Mouse (Mus musculus) left cerebral cortex, postnatal 25 days (tissue): Measurements from ENCODE around the gene Olfr464. TPM values are rescaled to one million over a fixed set of nuclear protein-coding genes. Genes with fewer than 3 reads are reported as not detected.

Experiments
- DNase-seq, 2 experiments: peaks; one replicate each; pipeline ENCODE4 v3.0.0; 2022; ENCODE audit warnings: low spot score in 2 of 2, mixed read lengths in 1 of 2
- intact Hi-C: fragments of 180-260 bp; cut with DNase I; formaldehyde crosslinking; loops from one replicate; pipeline ENCODE4 v1.15.1; 2025
- total RNA-seq, 2 experiments: library from RNA; stranded (reverse); gene quantifications; 2 replicates each; pipeline ENCODE4 v1.2.3; 2021

Olfr464 gene
- total RNA-seq, result 1 to 10 TPM; 3.0 to 3.7 TPM

- intact Hi-C loops, result no loop called here
- DNase-seq, result peak in 1 of 2 experiments; percentile 6
Observed at GRCm38 (mm10) chr11:87920966-87921365, at the start of gene Olfr464. Gene Olfr464, minus strand, starts transcription at chr11:87920967.

- intact Hi-C loops, result loop anchor here (5.0 kb wide), 1 partner anchor 854 kb away; no protein-coding TSS in a partner anchor
- DNase-seq, result no peak
Observed at GRCm38 (mm10) chr11:87968356-87969122, 47.8 kb upstream of the Olfr464 start.

GRCm38 (mm10) chr11:87967692-87968289 is 47.0 kb upstream of the Olfr464 start:
- intact Hi-C loops, result loop anchor here (5.0 kb wide), 1 partner anchor 855 kb away; no protein-coding TSS in a partner anchor
- DNase-seq, result peak; percentile 78 to 85

GRCm38 (mm10) chr11:87966214-87966613 is 45.4 kb upstream of the Olfr464 start:
- no peak for DNase-seq
- intact Hi-C loops, result loop anchor here (5.0 kb wide), 1 partner anchor 856 kb away; no protein-coding TSS in a partner anchor

GRCm38 (mm10) chr11:87965293-87965692 is 44.5 kb upstream of the Olfr464 start:
- no peak for DNase-seq
- intact Hi-C loops, result loop anchor here (5.0 kb wide), 1 partner anchor 857 kb away; no protein-coding TSS in a partner anchor

- DNase-seq, result no peak
- intact Hi-C loops, result loop anchor here (5.0 to 10.0 kb wide), 2 partner anchors 85 to 292 kb away; partner anchors contain the start of gene Rnf43
Observed at GRCm38 (mm10) chr11:87957066-87957465, 36.3 kb upstream of the Olfr464 start.

GRCm38 (mm10) chr11:87955144-87955543 is 34.4 kb upstream of the Olfr464 start:
- peak in 1 of 2 experiments; percentile 55 for DNase-seq
- intact Hi-C loops, result loop anchor here (5.0 to 10.0 kb wide), 2 partner anchors 83 to 290 kb away; partner anchors contain the start of gene Rnf43

GRCm38 (mm10) chr11:87949990-87950389 is 29.2 kb upstream of the Olfr464 start:
- peak in 1 of 2 experiments; percentile 21 for DNase-seq
- intact Hi-C loops, result loop anchor here (5.0 to 10.0 kb wide), 3 partner anchors 88 to 285 kb away; partner anchors contain the start of gene Rnf43

GRCm38 (mm10) chr11:87935467-87935866 is 14.7 kb upstream of the Olfr464 start:
- DNase-seq, result no peak
- intact Hi-C loops, result no loop called here

GRCm38 (mm10) chr11:87933731-87934130 is 13.0 kb upstream of the Olfr464 start:
- intact Hi-C loops, result no loop called here

GRCm38 (mm10) chr11:87930348-87930747 is 9.6 kb upstream of the Olfr464 start:
- intact Hi-C loops, result no loop called here
- DNase-seq, result no peak

More at GRCm38 (mm10) chr11:87933731-87934130, 13.0 kb upstream of the Olfr464 start:
- DNase-seq, result no peak

GRCm38 (mm10) chr11:87920301-87920700 is 466 bp downstream of the Olfr464 start:
- DNase-seq, result peak; percentile 26 to 89
- intact Hi-C loops, result no loop called here

- intact Hi-C loops, result no loop called here
- DNase-seq, result no peak
Observed at GRCm38 (mm10) chr11:87916005-87916404, 4.8 kb downstream of the Olfr464 start.

- intact Hi-C loops, result no loop called here
Observed at GRCm38 (mm10) chr11:87904331-87904730, 16.4 kb downstream of the Olfr464 start.

GRCm38 (mm10) chr11:87897287-87897686 is 23.5 kb downstream of the Olfr464 start, which contains the start of gene Olfr463:
Gene Olfr463, minus strand, starts transcription at chr11:87897387.
- intact Hi-C loops, result no loop called here

More at GRCm38 (mm10) chr11:87904331-87904730, 16.4 kb downstream of the Olfr464 start:
- DNase-seq, result no peak

GRCm38 (mm10) chr11:87892168-87892567 is 28.6 kb downstream of the Olfr464 start, which contains the start of gene Olfr462:
Gene Olfr462, minus strand, starts transcription at chr11:87892268.
- intact Hi-C loops, result no loop called here
- no peak for DNase-seq

More at GRCm38 (mm10) chr11:87897287-87897686, 23.5 kb downstream of the Olfr464 start, which contains the start of gene Olfr463:
- DNase-seq, result no peak

GRCm38 (mm10) chr11:87884856-87885255 is 35.9 kb downstream of the Olfr464 start:
- no peak for DNase-seq
- intact Hi-C loops, result no loop called here

- intact Hi-C loops, result no loop called here
- no peak for DNase-seq
Observed at GRCm38 (mm10) chr11:87883493-87883892, 37.3 kb downstream of the Olfr464 start.

- no peak for DNase-seq
- intact Hi-C loops, result no loop called here
Observed at GRCm38 (mm10) chr11:87881714-87882113, 39.1 kb downstream of the Olfr464 start.

- DNase-seq, result no peak
- intact Hi-C loops, result no loop called here
Observed at GRCm38 (mm10) chr11:87879826-87880225, 40.9 kb downstream of the Olfr464 start.
